Mouse (Mus musculus) mouse embryonic stem cell (cell line): ENCODE data around the gene Nsd1.

Experiments
- in situ Hi-C, 2 experiments: fragments of 300-500 bp; cut with MboI; formaldehyde crosslinking; loops; 1 replicate in 1 of 2; 3 replicates in 1 of 2; pipeline ENCODE4 v1.14.3; 2019 to 2020; ENCODE audit warnings: low sequenced_read_pairs in 2 of 2, low pct_unique_long_range_greater_than_20kb in 1 of 2, mixed read lengths in 1 of 2; ENCODE audit not compliant: unreplicated experiment in 1 of 2

The Nsd1 gene

DNA sequence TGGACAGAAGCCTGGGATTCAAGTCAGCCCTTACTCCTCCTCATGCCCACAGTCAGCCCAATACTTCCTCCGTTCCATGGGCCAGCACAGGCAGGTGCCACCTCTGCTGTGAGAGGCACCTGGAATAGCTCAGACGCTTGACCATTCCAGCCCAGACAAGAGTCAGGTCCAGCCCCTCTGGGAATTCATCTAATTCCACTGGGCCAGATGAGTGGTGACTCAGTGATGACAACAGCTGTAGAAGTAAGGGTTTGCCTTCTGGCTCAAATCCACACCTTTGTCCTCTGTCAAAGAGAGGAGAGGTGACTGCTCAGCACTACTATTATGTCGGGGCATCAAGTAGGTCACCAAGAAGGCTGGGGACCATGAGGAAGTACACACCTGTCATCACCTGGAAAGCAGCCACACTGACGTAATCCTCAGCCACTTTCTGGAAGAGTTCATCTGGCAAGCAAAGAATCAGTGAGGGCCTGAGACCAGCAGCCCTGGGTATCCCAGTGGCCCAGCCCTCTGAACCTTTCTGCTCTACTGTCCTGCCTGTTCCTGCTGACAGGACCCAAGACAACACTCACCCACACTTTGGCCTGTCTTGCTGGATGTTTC is 110.5 kb downstream of the Nsd1 start, which contains the start of gene Prelid1:
TSS of gene Prelid1 (plus strand) at position 570 of the 603 bp plus-strand sequence.
- in situ Hi-C loops = no loop called here

DNA sequence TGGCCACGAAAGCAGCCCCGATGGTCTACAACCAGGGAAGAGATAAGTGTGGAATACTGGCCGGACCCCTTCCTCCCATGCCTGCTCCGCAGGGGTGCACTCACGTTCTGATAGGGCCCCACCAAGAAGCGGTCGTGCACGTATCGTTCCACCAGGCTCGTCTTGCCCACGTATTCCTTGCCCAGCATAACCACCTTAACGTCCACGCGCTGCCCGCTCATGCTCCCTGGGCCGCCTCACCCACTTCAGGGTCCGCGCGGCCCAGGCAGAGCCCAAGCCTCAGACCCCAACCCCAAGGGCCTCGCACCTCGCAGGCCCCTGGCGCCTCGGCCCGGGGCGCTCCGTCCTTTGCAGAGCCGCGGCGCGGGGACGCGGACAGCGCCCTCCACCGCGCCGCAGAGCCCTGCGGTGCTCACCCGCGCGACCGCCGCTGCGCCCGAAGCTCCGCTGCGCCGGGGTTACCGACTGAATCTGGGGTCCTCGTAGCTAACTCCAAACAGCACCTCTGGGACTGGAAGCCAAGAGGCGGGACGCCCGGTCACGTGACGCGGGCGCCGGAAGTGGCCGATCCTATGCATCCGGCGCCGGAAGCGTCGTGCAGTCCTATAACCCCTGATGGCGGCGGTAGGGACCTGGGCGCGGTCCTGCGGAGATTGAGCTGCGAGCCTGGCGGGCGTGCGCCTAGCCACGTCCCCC is 112.0 kb downstream of the Nsd1 start, which contains the start of gene Rab24:
TSS of gene Rab24 (minus strand) at position 513 of the 696 bp plus-strand sequence.
- in situ Hi-C loops = no loop called here

DNA sequence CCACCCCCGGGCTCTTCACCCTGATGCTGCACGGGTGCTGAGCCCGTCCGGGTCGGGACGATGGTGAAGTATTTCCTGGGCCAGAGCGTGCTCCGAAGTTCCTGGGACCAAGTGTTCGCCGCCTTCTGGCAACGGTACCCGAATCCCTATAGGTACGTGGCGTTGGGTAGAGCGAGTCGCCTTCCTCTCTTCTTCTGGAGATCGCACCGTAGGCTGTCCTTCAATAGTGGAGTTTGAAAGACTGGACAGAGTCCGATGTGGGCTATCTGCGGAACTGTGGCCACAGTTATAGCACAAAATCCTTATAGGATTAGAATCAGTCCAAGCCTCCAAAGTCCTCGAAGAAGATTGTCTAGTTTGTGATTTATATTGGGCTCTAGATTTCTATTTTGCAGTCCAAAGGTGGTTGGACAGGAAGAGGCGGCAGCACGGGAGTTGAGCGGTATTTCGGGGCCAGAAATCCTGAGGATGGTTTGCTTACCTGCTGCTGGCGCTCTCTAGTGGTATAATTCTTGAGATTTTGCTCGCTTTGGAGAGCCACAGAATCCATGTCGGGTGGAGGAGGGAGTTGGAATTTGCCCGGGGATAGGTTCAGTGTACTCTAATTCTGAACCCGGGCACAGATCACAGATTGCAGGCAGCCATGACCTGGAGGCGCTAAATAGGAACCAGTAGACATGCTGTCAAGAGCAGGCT is 112.7 kb downstream of the Nsd1 start:
- in situ Hi-C loops = no loop called here

DNA sequence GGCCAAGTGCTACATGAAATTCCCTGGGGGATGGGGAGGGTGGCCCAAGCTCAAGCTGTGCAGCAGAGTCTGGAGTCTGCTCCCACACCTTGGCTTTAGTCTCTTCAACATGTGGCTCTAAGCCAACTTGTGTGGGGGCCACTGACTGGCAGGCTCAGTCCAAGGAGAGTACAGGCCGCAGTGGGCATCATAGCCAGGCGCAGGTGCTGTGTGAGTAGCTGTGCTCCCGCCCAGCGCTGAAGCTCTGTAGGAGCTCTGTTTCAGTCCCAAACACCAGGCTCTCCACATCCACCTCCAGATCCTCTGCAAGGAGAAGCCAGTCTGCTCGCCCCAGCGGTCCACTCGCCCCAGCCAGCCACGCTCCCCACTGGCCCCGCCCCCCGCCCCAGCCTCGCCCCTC is 116.0 kb downstream of the Nsd1 start:
- in situ Hi-C loops = no loop called here

DNA sequence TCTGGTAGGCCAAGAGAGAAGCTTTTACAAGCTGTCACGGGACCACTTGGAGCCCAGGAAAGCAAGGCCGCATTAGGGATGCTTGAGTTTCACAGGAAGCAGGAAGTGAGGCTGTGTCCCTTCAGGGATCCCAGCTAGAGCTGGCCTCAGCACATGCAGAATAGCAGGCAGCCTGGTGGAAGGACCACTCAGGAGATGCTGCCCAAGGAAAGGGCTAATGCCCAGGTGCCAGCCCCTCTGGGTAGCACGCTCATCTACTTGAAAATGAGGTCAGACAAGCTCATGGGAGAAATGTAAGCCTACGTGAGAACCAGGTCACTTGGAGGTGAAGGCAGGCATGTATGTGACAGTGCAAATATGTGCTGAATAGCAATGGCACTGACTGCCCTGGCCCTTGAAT is 117.6 kb downstream of the Nsd1 start:
- in situ Hi-C loops = no loop called here

DNA sequence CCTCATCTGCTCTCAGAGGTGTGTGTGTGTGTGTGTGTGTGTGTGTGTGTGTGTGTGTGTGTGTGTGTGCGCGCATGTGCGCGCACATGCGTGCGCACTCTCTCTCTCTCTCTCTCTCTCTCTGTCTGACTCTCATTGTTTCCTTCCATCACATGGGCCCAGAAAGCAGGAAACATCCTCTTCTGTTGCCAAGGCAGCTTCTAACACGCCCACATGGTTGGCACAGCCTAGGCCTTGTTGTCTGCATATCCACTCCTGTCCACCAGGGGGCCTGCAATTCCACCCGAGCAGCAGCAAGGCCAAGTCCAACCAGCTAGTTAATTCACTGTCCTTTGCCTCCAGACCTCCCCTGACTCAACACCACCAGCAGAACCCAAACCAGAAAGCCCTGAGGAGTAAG is 118.1 kb downstream of the Nsd1 start:
- in situ Hi-C loops = no loop called here

DNA sequence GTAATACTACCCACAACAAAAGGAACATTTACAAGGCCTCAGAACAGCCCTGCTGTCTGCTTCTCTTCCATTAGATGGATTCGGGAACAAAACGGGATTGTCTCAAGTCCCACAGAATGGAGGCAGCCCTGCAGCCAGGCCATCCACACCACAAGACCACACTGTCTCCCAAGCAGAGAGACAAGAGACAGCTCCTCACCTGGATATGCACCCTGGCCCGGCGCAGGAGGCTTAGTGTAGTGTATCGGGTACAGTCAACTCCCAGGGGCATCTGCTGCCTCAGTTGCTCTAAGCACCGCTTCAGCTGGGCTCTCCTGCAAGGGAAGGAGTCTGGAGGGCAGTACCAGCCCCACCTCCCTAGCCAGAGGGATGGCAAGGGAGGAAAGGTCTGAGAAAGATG is 118.6 kb downstream of the Nsd1 start:
- in situ Hi-C loops = no loop called here

DNA sequence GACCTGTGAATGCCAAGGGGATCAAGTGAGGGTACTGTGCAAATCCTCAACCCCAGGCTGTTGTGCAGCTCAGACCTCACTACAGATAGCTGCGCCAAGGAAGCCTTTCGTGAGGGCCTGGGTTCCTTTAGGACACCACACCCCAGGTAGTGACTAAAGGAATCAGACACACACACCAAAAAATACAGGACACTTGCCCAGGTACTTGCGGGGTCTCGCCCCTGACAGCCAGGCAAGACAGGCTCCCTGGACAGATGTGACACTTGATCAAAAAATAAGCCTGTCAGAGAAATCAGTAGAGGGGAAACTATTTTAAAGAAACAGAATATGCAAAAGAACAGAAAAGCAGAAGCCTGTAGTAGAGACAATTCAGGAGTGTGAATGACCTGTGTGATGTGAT is 119.1 kb downstream of the Nsd1 start:
- in situ Hi-C loops = no loop called here

DNA sequence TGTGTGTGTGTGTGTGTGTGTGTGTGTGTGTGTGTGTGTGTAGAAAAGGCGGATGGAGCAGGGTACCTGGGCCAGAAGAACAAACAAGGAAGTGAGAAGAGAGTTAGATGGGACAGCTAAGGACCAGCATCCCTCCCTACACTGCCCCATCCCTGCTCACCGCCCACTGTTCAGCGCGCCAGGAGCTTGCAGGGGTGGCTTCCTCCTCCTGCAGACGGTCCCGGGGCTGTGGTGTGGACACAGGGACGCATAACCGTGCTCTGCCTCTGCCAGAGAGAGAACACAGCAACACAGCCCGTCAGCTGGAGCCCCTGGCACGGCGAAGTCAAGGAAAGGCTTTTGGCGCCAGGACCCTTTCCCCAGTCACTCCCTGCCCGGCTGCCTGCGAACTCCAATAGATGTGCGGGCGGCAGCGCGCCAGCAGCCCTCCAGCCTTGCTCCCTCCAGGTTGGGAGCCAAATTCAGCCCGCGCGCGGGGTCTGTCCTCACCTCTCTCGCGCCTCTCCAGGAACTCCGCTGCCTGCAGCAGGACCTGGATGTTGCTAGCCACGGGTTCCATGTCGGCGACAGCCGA is 119.6 kb downstream of the Nsd1 start:
- in situ Hi-C loops = no loop called here

DNA sequence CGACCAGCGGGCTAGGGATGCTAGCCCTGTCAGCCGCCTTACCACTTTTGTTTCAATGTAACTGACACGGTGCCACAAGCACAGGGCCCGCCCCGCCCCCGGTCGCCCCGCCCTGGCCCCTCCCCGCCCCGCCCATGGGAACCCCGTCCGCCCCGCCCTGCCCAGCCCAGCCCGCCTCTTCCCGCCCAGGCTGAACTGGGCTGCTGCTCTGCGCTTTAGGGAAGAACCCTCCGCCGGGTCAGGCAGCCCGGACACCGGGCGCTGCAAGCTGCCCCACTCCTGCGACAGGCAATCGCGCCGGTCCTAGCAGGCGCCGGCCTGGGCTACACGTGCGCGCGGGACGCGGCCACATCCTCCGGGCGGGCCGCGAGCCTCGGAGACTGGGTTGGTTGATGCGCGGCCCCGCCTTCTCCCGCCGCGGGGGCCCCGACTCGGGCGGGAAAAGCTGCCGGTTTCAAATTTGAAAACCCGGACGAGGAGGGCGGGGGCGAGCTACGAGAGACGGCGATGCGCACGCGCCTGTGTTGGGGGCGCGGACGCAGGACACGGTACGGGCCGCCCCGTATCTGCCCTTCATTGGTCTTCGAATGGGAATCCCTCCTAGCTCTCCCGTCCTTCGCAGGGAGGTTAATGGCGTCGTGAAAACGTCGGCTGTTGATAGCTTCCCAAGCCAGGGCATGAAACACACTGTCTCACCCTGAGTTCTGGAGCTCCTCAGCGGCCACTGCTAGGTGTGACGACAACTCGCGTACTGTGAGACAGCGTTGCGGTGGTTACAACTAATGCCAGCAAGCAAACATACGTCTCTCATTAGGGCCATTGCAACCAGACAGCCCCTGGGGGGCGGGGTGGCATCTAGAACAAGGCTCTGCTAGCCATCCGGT is 120.3 kb downstream of the Nsd1 start, which contains the start of gene Mxd3:
TSS of gene Mxd3 (minus strand) at position 141 of the 884 bp plus-strand sequence.
- in situ Hi-C loops = no loop called here

DNA sequence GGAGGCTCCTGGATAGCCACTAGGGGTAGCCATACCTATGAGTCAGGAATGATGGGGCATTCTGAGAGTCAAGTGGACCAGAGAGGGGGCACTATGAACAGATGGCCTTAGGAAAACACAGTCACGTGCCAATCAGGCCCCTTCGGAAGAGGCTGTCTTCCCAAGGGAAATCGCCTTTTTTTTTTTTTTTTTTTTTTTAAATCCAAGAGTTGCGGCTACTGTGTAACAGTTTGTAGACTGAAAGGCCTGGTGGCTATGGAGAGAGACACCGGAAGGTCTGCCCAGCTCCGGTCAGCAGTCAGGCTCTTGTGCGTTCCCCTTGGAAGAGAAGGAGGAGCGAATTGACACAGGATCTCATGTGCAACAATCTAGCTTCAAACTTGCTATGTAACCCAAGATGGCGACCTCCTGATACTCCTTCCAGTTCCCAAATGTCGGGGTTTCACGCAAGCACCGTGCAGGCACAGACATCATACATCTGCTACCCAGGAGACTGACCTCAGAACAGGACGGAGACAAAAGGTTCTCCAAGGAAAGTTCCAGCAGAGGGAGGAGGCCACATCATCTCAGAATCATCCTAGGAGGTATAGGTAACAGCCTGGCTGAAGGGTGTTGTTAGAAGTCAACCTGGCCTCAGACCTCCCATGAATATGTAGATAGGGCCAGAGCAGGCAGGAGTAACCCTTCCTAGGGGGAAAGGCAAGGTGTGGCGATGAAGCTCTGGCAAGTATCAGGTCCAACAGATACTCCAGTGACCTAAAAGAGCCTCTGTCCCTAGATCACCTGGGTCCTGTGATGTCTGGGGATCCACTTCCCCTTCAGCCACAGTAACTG is 121.2 kb downstream of the Nsd1 start:
- in situ Hi-C loops = no loop called here

DNA sequence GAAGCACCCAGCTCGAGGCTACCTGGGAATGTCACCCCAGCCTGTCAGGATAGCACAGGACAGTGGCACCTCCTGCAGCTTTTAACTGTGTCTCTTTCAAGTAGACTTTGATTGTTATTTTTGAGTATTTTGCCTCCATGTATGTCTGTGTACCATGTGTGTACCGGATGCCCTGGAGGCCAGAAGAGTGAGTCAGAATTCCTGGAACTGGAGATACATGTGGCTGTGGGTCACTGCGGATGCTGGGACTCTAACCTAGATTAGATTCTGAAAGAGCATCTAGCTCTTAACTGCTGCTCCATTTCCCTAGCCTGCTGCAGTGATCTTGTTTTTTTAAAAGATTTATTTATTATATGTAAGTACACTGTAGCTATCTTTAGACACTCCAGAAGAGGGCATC is 122.7 kb downstream of the Nsd1 start:
- in situ Hi-C loops = no loop called here

DNA sequence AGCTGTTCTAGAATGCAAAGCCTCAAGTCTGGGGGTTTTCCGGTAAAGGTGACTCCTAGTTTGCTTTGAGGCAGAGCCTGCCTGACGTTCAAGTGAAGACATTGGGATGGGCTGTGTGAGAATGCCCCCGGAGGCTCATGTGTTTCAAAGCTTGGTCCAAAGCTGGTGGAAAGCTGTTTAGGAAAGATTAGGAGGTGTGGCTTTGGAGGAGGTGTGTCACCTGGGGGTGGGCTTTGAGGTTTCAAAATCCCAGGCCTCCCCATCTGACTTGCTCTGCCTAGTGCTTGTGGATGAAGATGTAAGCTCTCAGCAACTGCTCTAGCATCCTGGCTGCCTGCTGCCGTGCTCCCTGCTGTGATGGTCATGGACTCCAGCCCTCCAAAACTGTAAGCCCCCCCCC is 126.1 kb downstream of the Nsd1 start:
- in situ Hi-C loops = no loop called here

DNA sequence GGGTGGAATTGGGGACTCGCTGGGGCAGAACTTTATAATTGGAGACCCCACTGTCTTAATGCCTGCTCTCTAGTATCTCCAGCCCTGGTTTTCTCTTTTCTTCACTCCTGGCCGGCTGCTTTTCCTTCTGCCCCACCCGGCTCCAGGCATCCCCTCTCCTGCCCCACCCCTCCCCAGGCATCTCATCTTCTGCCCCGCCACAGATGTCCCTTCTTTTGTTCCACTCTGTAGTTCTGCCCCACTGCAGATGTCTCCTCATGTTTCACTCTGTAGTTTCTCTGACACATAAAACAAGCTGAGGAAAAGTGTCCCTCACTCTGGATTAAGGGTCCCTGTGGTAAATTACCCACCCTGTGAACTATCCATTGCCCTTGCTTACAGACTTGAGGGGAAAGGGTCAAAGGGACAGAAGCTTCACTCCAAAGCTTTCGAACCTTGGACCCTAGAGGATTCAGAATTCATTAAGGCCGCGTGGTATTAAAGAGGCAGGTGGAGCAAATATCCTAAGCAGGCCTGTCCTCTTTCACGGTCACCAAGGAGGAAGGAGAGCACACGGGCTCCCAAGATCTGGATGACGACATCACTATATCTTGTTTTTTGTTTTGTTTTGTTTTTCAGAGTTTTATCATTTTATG is 127.9 kb downstream of the Nsd1 start:
- in situ Hi-C loops = no loop called here

DNA sequence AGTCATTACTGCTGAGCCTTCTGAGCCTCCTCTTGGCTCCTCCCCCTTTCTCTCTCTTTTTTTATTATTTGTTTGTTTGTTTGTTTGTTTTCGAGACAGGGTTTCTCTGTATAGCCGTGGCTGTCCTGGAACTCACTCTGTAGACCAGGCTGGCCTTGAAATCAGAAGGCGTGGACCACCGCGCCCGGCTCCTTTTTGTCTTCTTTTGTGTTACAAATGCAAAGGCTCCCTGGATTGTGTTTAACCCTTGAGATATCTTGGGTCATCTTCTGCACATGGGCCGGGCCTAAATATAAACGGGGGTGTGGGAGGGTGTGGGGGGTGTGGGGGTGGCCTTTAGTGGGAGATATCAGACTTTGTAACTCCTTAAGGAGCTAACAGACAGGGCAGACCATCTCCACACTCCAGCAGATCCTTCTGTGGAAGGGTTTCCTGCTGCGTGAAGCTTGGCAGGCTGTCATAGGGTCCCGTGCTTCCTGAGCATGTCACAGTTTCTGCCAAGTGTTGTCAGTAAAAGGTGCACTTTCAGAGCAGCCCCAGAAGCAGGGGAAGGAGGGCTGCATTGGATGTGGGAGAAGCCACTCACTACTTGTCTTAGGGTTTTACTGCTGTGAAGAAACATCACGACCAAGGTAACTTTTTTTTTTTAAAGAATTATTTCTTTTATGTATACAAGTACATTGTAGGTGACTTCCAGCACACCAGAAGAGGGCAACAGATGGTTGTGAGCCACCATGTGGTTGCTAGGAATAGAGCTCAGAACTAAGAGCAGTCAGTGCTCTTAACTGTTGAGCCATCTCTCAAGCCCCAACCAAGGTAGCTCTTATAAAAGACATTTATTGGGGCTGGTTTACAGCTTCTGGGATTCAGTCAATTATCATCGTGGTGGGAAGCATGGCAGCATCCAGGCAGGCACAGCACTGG is 128.8 kb downstream of the Nsd1 start:
- in situ Hi-C loops = no loop called here

DNA sequence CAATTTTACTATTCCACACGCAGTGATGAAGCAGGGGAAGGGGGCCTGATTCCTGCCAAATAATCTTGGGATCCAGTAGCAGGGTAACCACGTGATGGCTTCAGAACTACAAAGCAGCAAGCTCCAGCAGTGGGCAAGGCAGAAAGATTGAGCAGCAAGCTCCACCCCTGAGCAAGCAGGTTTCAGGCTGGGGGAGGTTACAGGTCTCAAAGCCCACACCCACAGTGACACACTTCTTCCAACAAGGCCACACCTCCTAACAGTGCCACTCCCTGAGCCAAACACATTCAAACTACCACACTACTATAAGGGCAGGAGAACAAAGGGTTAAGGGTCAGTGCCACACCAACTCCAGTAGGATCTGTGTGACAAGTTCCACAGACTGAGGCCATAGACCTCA is 129.7 kb downstream of the Nsd1 start:
- in situ Hi-C loops = no loop called here
